Mouse (Mus musculus) E14TG2a.4 (cell line): ENCODE measurements around the gene Tube1.

Experiments used
- CTCF ChIP-seq: conservative IDR thresholded peaks from 2 replicates; pipeline ENCODE4 v1.5.1; 2014; ENCODE audit warnings: low read length
- POU5F1 ChIP-seq: IDR thresholded peaks from 2 replicates; pipeline ENCODE4 v1.6.1; 2014; ENCODE audit warnings: low read length, borderline replicate concordance

DNA sequence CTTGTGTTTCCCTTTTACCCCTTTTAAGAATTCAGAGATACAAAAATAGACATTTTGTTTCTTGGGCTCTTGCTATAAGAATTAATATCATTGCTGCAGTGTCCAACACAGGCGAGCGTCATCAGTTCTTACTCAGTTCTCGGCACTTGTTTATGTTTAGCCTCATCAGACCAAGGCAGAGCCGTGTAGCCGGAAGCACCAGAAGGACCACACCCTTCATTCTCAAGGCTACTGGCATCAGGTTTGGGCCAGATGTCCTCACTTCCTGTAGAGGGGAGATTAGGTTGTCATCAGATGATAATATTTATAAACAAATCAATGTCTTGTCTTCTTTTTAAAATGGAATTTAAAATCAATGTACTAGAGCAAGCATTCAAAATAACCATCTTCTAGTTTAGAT, 43.2 kb downstream of the Tube1 start:
- TF ChIP-seq CTCF (no peak), POU5F1 (no peak)
